Mouse (Mus musculus): ENCODE measurements at regions not wholly inside any gene's neighbourhood (a gene's known extent, or its start where the extent isn't known, plus 50 kb on each side); places are given as distances from the start of the nearest gene placed in this dataset.
A peak's percentile ranks its signal among the peaks of the same experiment; 100 is the strongest.

GRCm38 (mm10) chr16:72152920-72153319, 155.2 kb upstream of the Robo1 start:
- DNase-seq (ENCODE audit: low read depth, low spot score), result no peak

GRCm38 (mm10) chr16:72157913-72158312, 150.2 kb upstream of the Robo1 start:
- DNase-seq (ENCODE audit: low read depth, low spot score), result no peak

- no peak for DNase-seq (ENCODE audit: low read depth, low spot score)
These were observed 148.7 kb upstream of the Robo1 start for GRCm38 (mm10) chr16:72159411-72159810.

- no peak for DNase-seq (ENCODE audit: low read depth, low spot score)
These were observed 132.4 kb upstream of the Robo1 start for GRCm38 (mm10) chr16:72175727-72176126.

GRCm38 (mm10) chr16:72194320-72194719, 113.8 kb upstream of the Robo1 start:
- DNase-seq (ENCODE audit: low read depth, low spot score), result no peak

- peak; percentile 59 for DNase-seq (ENCODE audit: low read depth, low spot score)
These were observed 92.6 kb upstream of the Robo1 start for GRCm38 (mm10) chr16:72215360-72216013.

- DNase-seq (ENCODE audit: low read depth, low spot score), result peak; percentile 55
These were observed 90.1 kb upstream of the Robo1 start for GRCm38 (mm10) chr16:72218021-72218420.

- DNase-seq (ENCODE audit: low read depth, low spot score), result peak; percentile 71
These were observed 86.1 kb upstream of the Robo1 start for GRCm38 (mm10) chr16:72221912-72222502.

- DNase-seq (ENCODE audit: low read depth, low spot score), result no peak
These were observed 84.2 kb upstream of the Robo1 start for GRCm38 (mm10) chr16:72223860-72224259.

GRCm38 (mm10) chr16:72225157-72225880, 82.8 kb upstream of the Robo1 start:
- no peak for DNase-seq (ENCODE audit: low read depth, low spot score)

- DNase-seq (ENCODE audit: low read depth, low spot score), result no peak
These were observed 73.7 kb upstream of the Robo1 start for GRCm38 (mm10) chr16:72234366-72234765.

GRCm38 (mm10) chr16:72239631-72240030, 68.5 kb upstream of the Robo1 start:
- no peak for DNase-seq (ENCODE audit: low read depth, low spot score)

- DNase-seq (ENCODE audit: low read depth, low spot score), result no peak
These were observed 51.7 kb upstream of the Robo1 start for GRCm38 (mm10) chr16:72256388-72256787.

All from brain, embryonic 18.5 days (tissue).